Mouse (Mus musculus): ENCODE data around the gene Mrps18c.
A peak's percentile ranks its signal among the peaks of the same experiment; 100 is the strongest.

Mrps18c gene

DNA sequence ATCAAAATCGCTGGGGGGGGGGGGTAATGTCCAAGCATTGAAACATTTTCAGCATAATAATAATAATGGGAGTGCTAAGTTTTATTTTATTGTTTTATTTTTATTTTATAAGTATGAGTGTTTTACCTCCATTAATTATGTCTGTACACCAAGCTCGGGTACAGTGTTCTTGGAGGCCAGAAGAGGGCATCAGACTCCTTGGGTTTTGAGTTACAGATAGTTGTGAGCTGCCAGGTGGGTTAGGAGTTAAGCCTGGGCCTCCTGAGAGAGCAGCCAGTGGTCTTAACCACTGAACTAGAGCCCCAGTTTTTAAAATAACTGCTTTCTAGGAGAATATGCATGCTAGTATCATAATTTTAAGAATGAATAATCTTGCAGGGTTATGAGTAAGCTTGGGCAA lies 27.5 kb downstream of the Mrps18c start:
- DNase-seq (ENCODE audit: low read depth, low spot score): peak; percentile 34

DNA sequence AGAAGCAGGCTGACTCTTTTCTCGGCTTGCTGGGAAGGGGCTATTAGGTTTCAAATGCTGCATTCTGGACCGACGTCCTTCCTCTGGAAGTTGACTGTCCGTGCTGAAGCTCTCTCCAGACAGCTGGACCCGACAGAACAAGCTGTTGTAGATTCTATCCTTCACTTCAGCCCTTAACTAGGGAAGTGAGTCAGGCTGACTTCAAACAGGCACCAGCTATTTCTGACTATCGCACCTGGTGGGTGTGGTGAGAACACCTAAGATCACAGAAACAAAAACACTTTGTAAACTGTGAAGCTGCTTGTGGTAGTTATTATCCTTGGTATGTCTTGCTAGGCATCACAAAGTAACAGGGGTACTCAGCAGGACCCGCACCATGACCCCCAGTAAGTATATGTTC lies 28.1 kb downstream of the Mrps18c start:
- DNase-seq (ENCODE audit: low read depth, low spot score): no peak

DNA sequence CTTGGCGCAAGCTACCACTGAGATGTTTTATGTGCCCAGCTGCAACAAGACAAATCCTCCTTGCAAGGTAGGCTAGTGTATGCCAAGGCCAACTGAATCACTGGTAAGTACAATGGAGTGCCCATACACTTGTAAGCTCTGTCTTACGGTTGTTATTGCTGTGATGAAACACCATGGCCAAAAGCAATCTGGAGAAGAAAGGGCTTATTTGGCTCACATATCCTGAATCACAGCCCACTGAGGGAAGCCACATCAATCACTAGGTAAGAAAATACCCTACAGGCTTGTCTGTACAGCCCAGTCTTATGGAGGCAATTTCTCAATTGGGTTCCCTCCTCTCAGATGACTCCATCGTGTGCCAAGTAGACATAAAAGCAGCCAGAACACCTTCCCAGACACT lies 30.3 kb downstream of the Mrps18c start:
- no peak for DNase-seq (ENCODE audit: low read depth, low spot score)

DNA sequence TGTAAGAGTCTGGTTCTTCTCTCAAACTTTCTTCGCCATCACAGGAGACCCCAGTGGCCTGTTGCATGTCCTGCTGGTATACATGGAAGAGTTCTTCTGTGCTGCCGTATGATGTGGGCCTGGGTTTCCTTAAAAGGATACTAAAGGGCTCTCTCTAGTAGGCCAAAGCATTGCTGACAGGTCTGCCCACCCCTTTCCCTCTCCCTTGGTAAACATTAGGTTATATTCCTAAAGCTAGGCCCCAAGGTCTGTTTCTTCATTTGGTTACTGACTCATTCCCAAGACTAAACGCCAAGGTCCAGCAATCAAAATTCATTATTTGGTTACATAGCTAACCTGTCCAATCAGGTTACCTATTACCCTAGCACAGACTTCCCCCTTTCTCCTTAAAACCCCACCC lies 34.3 kb downstream of the Mrps18c start:
- DNase-seq (ENCODE audit: low read depth, low spot score): no peak

DNA sequence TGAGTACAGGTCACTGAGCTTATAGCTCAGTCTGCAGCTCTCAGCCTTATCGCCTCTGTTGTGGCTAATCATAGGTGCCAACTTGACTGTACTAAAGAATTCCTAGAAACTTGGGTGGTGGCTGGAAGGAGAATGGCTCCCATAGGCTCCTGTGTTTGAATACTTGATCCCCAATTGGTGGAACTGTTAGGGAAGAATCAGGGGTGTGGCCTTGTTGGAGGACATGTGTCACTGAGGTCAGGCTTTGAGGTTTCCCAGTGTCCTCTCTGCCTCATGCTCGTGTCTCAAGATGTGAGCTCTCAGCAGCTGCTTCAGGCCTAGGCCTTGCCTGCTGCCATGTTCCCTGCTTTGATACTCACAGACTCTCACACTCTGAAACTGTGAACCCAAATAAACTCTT lies 35.4 kb downstream of the Mrps18c start:
- DNase-seq (ENCODE audit: low read depth, low spot score): no peak

DNA sequence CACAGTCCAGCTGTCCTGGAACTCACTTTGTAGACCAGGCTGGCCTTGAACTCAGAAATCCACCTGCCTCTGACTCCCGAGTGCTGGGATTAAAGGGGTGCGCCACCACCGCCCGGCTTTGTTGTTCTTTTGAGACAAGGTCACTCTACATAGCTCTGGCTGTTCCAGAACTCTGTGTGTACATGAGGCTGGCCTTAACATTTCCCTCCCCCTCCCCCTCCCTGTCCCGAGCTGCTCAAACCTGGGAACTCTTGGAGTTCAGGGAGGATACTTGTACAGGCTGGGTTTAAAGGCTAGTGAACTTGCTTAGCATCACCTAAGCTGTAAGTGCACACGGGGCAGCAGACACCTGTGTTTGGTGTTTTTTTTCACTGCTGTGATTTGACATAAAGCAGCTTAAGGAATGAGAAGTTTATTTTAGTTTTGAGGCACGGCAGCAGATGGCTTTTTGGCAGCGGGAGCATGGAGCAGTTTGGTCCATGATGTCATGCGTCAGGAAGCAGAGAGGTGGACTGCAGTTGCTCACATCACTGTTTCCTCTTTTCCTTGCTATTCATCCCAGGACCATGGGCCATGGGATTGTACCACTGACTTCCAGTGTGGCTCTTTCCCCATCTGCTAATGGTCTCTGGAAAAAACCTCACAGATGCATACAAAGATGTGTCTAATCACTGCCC lies 37.6 kb downstream of the Mrps18c start:
- peak; percentile 13 for DNase-seq (ENCODE audit: low read depth, low spot score)

DNA sequence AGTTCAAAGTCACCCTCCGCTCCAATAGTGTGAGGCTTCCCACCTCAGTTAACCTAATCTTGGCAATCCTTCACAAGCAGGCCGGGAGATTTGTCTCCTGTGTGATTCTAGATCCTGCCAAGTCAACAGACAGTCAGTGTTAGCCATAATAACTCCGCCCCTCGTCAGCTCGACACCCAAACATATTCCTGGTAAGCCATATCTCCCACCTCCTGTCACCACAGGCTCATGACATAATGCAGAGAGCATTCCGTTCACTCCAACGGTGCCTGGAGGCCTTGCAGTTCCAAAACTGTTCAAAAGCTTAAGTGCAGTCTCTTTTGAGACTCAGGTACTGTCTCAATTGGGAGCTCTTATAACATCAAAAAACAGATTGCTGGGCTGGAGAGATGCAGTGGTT lies 39.5 kb downstream of the Mrps18c start:
- DNase-seq (ENCODE audit: low read depth, low spot score): no peak

DNA sequence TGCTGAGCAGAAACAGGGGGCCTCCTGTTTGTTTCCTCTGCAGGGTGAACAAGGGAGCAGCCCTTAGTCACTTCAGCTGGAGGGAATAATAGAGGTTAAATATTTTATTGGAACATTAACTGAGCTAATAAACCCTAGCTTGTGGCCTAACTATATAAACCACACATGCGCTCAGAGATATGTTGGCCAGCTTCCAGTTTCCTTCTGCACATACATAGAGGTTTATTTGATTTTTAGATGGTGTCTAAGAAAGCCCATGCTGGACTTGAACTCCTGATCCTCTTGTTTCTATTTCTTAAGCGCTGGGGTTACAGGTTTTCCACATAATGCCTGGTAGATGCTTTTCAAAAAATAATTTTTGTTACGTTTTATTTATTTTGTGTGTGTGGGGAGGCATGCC lies 46.1 kb downstream of the Mrps18c start:
- DNase-seq (ENCODE audit: low read depth, low spot score): no peak

DNA sequence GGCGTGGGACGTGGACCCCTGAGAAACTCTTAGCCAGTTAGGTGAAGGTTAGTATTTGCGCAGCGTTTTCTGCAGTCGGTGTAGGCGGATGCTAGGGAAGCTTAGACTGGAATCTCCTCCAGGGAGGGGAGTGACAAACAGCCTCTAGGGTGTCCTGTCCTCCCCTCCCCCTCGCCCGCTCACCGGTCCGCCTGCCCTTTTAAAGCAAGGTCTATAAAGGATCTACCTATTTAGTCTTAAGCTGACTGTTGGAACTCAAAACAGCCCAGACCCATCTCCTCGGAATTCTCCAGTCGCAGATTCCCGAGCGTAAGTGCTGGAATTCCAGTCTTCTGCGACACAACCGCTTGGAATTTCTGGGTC lies 47.0 kb downstream of the Mrps18c start, which contains the start of gene Gpat3:
Gene Gpat3 (plus strand): TSS at position 229 of the 363 bp plus-strand sequence.
- no peak for DNase-seq (ENCODE audit: low read depth, low spot score)

DNA sequence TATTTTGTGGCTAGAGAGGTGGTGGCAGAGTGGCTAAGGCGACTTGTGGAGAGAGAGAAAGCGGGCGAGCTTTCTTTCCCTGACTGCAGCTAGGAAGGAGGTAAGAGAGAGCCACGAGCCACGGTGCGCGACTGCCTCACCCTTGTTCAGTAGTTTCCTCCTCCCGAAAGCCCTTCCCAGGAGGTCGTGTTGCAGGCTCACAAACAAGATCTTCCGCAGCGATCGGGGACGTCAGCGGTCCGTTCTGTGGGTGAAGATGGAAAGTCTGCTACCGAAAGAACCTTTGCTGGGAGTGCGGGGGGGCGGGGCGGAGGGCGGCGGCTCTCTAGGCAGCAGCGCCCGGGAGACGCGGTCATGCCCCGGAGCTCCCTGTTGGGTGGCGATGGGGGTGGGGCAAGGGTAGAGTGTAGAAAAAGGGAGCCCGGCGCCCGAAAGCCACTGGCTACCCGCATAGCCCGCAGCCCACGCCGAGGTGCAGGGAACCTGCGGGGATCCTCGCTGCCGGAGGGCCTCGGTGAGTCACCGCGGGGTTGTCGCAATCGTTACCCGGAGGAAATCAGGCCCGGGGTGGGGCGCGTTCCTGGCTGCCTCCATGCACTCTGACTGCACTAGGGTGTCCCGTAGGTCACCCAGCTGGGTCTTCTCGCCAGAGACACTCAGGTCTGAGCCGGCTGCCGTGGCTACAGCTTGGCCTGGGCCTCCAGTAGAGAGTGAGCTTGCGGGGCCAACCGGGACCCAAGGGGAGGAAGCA lies 47.6 kb downstream of the Mrps18c start:
- DNase-seq (ENCODE audit: low read depth, low spot score): peak; percentile 34

DNA sequence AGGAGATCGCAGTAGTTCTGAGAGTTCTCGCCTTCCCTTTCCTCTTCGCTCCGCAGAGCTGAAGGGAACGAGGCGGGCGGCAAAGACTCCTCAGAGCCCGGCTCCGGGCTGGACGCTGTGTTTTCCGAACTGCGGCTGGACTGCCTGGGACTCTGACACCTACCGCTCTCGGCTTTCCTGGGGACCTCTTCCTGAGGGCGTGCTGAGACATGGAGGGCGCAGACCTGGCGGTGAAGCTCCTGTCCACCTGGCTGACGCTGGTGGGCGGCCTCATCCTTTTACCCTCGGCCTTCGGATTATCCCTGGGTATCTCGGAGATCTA lies 48.1 kb downstream of the Mrps18c start:
- DNase-seq (ENCODE audit: low read depth, low spot score): no peak

DNA sequence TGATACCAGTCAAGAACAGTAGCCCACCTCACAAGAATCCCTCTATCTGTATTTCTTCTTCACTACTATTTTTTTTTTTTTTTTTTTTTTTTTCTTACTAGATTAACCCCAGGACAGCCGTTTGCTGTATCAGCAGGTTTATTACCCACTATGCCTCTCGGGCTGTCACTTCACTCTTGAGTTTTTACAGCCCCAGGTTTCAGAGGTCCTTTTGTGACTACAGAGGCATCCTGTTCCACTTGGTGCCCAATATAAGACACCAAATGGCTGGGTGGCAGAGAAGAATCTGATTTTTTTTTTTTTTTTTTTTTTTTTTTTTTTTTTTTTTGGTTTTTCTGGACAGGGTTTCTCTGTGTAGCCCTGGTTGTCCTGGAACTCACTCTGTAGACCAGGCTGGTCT lies 48.7 kb downstream of the Mrps18c start:
- DNase-seq (ENCODE audit: low read depth, low spot score): no peak

DNA sequence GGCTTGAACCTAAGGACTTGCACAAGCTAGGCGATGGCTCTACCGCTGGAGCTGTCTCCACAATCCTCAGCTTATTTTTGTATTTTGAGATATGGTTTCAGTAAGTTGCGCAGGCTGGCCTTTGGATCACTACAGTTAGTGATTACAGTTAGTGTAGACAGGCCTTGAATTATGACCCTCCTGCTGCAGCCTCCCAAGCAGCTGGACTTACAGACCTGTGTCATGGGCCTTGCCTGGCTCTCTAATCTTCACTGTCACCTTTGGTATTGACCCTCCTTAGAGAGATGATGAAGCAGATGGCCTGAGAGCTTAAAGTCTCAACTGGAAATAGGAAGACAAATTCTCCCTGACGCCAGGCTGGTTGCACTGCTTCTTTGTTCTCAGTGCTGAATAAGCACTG lies 55.5 kb downstream of the Mrps18c start:
- no peak for DNase-seq (ENCODE audit: low read depth, low spot score)

Measured in skeletal muscle tissue, adult 2 months (tissue).